Mouse (Mus musculus) cerebellum, postnatal 25 days (tissue): Measurements from ENCODE around the gene Map10.

ENCODE experiments used
- DNase-seq, 2 experiments: peaks; one replicate each; pipeline ENCODE4 v3.0.0; 2021; ENCODE audit warnings: mixed read lengths in 2 of 2

Map10 gene

DNA sequence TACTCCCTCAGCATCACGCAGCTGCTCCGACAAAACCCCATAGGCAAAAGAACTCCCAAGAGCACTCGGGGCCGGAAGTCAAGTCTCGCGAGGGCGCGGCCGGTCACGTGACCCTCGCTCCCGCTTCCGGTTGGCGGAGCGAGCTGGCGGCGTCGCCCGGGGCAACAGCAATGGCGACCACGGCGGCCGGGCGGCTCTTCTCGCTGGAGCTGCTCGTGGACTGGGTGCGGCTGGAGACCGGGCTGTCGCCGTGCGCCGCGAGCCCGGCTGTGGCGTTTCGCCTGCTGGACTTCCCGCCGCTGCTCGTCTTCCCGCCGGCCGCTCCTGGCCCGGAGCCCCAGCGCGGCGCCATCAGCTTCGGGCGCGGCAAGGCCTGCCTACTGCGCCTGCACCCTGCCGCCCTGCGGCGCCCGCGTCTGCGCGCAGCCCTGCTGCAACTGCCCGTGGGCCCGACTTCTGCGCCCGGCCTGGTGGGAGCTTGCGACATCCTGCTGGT is at the start of gene Map10:
Gene Map10 (plus strand): TSS at position 119 of the 496 bp plus-strand sequence.
- DNase-seq: peak; percentile 92 to 96

DNA sequence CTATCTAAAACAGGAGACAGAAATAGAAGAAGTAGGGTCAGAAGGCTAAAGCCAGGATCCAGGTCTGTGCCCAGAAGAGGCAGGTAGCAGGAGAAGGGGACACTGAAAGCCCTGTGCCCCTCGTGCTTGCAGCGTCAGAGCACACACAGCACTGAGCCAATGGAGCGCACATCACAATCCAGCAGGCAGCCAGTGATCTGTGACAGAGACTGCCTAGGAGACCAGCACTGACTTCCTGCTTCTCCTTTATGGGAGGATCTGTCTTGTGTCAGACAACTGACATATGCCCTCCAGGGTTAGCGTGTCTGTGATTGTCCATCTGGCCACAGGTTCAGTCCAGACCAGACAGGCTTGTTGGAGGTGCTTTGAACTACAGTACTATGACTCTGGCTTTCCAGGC is 49.3 kb upstream of the Map10 start:
- no peak for DNase-seq

DNA sequence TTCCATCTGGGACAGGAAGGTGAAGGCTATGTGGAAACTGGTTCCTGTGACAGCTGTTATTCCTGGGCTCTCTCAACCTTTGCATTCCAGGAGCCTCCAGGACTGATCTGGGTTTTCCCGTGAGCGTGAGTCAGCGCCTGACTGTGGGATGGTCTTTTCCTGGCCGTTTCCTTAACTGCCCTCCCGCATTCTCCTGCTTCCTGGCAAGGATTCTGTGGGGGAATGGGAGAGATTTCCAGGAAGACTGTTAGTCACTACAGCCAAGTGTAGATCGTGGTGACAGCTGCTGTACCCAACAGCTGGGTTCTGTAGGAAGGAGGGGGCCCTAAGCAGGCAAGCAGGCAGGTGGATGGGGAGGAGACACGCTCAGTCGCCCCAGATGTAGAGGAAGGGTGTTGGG is 45.3 kb upstream of the Map10 start:
- no peak for DNase-seq

- peak; percentile 51 to 66 for DNase-seq
Measured at GRCm38 (mm10) chr8:125626381-125626780, 43.2 kb upstream of the Map10 start.

- DNase-seq: no peak
Measured at GRCm38 (mm10) chr8:125628834-125629233, 40.8 kb upstream of the Map10 start.

GRCm38 (mm10) chr8:125638411-125639058 is 31.1 kb upstream of the Map10 start:
- no peak for DNase-seq

DNA sequence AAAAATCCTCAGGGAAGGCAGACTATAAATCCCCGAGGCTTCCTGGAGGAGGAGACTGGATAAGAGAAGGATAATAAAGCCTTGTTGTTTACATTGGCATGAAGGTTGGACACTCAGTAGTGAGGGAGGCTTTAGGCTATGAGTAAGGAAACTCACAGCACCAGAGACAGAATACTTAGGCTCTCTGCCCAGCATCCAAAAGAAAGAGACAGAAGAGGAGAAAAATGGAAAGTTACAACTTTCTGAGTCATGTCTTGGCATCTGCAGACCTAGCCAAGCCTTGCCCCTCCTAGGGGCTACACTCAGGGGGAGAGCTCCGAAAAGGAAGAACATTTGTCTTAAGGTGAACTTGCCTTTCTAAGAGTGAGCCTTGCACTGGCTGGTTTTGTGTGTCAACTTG is 30.0 kb upstream of the Map10 start:
- no peak for DNase-seq

- no peak for DNase-seq
Measured at GRCm38 (mm10) chr8:125640766-125641165, 28.9 kb upstream of the Map10 start.

- DNase-seq: peak; percentile 88 to 95
Measured at GRCm38 (mm10) chr8:125641808-125642207, 27.8 kb upstream of the Map10 start.

DNA sequence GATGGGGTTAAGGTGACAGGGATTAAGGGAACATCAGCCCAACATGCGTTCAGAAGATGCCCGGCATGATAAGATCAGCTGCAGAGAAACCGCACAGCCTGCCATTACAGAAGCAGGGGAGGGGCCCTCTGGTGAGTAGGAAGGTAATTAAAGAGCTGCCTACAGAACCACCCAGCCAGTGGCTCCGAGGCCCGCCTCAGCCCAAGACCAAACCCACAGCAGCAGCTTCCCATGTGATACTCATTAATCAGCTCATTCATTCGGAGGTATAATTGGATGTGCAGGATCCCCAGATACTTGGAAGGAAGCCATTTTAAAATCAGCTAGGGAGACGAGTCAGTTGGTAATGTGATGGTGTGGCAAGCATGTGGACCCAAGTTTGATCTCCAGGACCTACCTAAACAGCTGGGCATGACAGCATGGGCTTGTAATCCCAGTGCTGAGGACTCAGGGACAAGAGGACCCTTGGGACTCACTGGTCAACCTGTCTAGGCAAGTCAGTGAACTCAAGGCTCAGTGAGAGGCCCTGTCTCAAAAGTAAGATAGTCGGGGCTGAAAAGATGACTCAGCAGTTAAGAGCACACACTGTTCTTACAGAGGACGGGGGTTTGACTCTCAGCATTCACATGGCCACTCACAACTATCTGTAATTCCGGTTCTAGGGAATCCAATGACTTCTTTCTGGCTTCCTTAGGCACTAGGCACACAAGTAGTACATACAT is 23.7 kb upstream of the Map10 start:
- DNase-seq: no peak

- no peak for DNase-seq
Measured at GRCm38 (mm10) chr8:125649447-125649846, 20.2 kb upstream of the Map10 start.

- no peak for DNase-seq
Measured at GRCm38 (mm10) chr8:125654821-125655220, 14.8 kb upstream of the Map10 start.

DNA sequence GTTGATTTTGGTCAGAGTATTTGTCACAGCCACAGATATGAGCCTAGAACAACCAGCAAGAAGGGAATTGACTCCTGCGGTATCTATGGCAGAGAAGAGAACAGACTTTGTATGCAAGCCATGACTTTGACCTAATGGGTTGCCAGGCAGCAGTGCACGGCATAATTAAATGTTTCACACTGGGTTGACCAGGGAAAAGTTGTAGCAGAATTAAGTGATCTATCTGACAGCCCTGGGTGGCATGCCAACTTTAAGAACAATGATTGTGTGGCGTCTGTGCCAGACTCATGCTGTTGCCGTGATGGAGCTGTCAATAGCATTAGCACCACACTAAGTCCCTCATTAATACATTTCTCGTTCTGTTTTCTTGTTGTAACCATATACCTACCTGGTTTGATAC is 11.1 kb upstream of the Map10 start:
- DNase-seq: no peak

GRCm38 (mm10) chr8:125658926-125659325 is 10.7 kb upstream of the Map10 start:
- DNase-seq: no peak

GRCm38 (mm10) chr8:125660397-125660796 is 9.2 kb upstream of the Map10 start:
- no peak for DNase-seq

DNA sequence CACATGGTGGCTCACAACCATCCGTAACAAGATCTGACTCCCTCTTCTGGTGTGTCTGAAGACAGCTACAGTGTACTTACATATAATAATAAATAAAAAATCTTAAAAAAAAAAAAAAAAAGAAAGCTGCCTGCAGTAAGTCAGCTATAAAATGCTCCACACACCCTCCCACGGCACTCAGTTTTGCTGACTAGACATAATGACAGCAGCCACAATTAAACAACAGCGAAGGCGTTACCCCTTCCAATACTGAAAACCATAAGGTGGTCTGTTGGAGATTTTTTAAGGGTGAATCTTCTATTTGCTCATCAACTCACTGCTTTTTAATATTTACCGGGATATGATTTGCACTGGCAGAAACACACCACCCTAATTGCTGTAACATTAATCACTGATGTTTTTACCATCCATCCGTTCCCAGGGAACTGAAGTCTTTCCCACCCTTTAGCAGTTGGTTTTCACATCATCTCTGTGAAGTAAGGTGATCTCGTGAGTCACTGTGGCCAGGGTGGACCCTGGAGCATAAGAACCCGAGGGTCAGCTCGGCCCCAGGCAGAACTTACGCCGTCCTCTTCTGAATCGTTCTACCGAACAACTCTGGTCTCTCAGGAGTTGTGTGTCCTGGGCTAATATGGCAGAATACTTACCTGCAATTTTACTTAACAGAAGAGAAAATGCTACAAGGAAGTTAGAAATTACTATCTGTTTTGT is 7.5 kb upstream of the Map10 start:
- DNase-seq: no peak

- DNase-seq: peak; percentile 77 to 86
Measured at GRCm38 (mm10) chr8:125662669-125663048, 7.0 kb upstream of the Map10 start.

DNA sequence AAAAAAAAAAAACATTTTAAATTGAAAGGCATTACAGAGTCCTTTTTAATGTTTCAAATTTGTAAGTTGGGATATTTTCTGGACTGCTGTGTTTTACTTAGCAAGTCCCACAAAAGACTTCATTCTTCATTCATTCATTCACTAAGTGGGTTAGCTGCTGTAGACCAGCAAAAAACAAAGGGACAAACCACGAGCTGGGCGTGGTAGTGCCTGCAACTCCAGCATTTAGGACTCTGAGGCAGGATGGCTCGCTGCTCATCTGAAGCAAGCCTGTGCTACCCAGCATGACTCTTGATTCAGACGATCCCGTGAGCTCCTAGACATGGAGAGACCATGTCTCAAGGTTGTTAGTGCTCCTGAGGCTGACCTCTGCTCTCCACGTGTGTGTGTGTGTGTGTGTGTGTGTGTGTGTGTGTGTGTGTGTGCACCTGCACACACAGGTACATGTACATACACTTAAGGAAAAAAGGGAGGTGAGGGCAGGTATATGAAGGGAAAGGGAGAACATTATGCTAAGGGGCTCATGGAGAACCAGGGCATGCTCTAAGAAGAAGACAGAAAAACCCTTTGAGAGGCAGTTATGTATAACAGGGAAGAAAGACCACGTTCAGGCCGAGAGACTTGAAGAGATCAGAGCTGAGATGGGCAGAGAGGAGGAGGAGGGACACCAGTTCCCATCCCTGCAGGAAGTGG is 4.3 kb upstream of the Map10 start:
- DNase-seq: no peak

DNA sequence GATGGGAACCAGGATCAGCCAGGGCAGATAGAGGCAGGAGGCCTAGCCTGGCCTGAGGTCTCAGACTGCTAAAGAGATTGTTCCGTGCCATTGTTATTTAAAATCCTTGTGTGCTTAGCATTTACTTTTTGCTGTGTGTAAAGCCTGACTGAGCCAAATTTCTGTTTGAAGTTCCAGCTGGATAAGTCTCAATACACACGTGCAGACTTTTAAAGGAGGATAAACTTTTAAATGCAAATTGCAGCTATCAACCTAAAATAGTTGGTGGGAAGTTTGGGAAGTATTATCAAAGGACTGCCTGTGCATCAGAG is 3.8 kb upstream of the Map10 start:
- no peak for DNase-seq

- DNase-seq: peak; percentile 30 to 33
Measured at GRCm38 (mm10) chr8:125666201-125666600, 3.4 kb upstream of the Map10 start.

GRCm38 (mm10) chr8:125667248-125667647 is 2.4 kb upstream of the Map10 start:
- DNase-seq: no peak

DNA sequence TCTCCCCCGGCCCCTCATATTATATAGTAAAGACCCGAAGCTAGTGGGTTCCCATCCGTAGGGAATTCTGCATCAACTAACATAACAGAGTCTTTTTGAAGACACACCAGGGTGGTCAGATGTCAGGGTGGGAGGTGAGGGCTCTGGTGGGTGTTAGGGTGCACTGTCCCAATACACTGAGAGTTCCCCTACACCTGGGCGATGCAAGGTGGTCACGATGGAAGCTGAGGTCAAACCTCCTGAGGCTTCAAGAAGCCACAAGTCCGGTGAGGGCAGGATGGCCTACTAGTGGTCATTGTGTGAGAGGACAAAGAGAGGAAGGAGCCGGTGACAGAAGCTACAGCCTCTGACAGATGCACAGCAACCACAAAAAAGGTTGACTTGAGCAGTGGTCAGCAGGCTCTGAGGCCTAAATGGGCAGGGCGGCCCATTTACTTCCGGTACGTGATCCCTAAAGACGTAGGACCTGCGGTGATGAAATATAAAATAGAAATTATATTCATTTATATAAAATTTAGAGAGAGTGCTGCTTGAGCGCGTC is 389 bp upstream of the Map10 start:
- DNase-seq: no peak

- no peak for DNase-seq
Measured at GRCm38 (mm10) chr8:125670420-125670819, 802 bp downstream of the Map10 start.
